Mouse (Mus musculus): ENCODE measurements around the gene Dlg4. TPM values are rescaled to one million over a fixed set of nuclear protein-coding genes. Genes with fewer than 3 reads are reported as not detected.
"Not testable (repeated sequence)": the region's sequence is repeated elsewhere in the genome, so short reads cannot be mapped to it uniquely, and the experiment has no call there.

Gene Dlg4
- total RNA-seq, 2 experiments from 2014 or later, result 6.6 to 8.1 TPM

GRCm38 (mm10) chr11:70016177-70016576, 565 bp upstream of the Dlg4 start:
- intact Hi-C loops (cut with DNase I), result loop anchor here (10.0 kb wide), 1 partner anchor 639 kb away; the partner anchor contains the start of genes Eno3 and Pfn1
- not testable (repeated sequence) for DNase-seq (ENCODE audit: low spot score)

- intact Hi-C loops (cut with DNase I), result loop anchor here (10.0 kb wide), 1 partner anchor 638 kb away; the partner anchor contains the start of genes Eno3 and Pfn1
- DNase-seq (ENCODE audit: low spot score), result no peak
Measured at GRCm38 (mm10) chr11:70017199-70017767, 541 bp downstream of the Dlg4 start.

- intact Hi-C loops (cut with DNase I), result loop anchor here (10.0 kb wide), 1 partner anchor 636 kb away; the partner anchor contains the start of genes Eno3 and Pfn1
- no peak for DNase-seq (ENCODE audit: low spot score)
Measured at GRCm38 (mm10) chr11:70018131-70018990, 1.6 kb downstream of the Dlg4 start.

GRCm38 (mm10) chr11:70019495-70020021, 2.8 kb downstream of the Dlg4 start:
- no peak for DNase-seq (ENCODE audit: low spot score)
- intact Hi-C loops (cut with DNase I), result loop anchor here (10.0 kb wide), 1 partner anchor 635 kb away; the partner anchor contains the start of genes Eno3 and Pfn1

- no peak for DNase-seq (ENCODE audit: low spot score)
- intact Hi-C loops (cut with DNase I), result no loop called here
Measured at GRCm38 (mm10) chr11:70020022-70020631, 3.4 kb downstream of the Dlg4 start.

- DNase-seq (ENCODE audit: low spot score), result peak; percentile 57
- intact Hi-C loops (cut with DNase I), result no loop called here
Measured at GRCm38 (mm10) chr11:70020731-70021263, 4.1 kb downstream of the Dlg4 start.

- DNase-seq (ENCODE audit: low spot score), result peak; percentile 89
- intact Hi-C loops (cut with DNase I), result no loop called here
Measured at GRCm38 (mm10) chr11:70021264-70022132, 4.8 kb downstream of the Dlg4 start.

- no peak for DNase-seq (ENCODE audit: low spot score)
Measured at GRCm38 (mm10) chr11:70023481-70024150, 6.9 kb downstream of the Dlg4 start.

GRCm38 (mm10) chr11:70024151-70024514, 7.4 kb downstream of the Dlg4 start:
- no peak for DNase-seq (ENCODE audit: low spot score)
- intact Hi-C loops (cut with DNase I), result no loop called here

More at GRCm38 (mm10) chr11:70023481-70024150, 6.9 kb downstream of the Dlg4 start:
- intact Hi-C loops (cut with DNase I), result no loop called here

- intact Hi-C loops (cut with DNase I), result no loop called here
Measured at GRCm38 (mm10) chr11:70026689-70027088, 9.9 kb downstream of the Dlg4 start.

GRCm38 (mm10) chr11:70027397-70027796, 10.7 kb downstream of the Dlg4 start:
- peak; percentile 34 for DNase-seq (ENCODE audit: low spot score)
- intact Hi-C loops (cut with DNase I), result no loop called here

More at GRCm38 (mm10) chr11:70026689-70027088, 9.9 kb downstream of the Dlg4 start:
- peak; percentile 58 for DNase-seq (ENCODE audit: low spot score)

GRCm38 (mm10) chr11:70028401-70029129, 11.8 kb downstream of the Dlg4 start:
- peak; percentile 31 for DNase-seq (ENCODE audit: low spot score)
- intact Hi-C loops (cut with DNase I), result no loop called here

GRCm38 (mm10) chr11:70029130-70029801, 12.5 kb downstream of the Dlg4 start:
- DNase-seq (ENCODE audit: low spot score), result peak; percentile 73
- intact Hi-C loops (cut with DNase I), result no loop called here

- intact Hi-C loops (cut with DNase I), result no loop called here
- DNase-seq (ENCODE audit: low spot score), result no peak
Measured at GRCm38 (mm10) chr11:70029829-70030550, 13.2 kb downstream of the Dlg4 start.

- intact Hi-C loops (cut with DNase I), result no loop called here
- no peak for DNase-seq (ENCODE audit: low spot score)
Measured at GRCm38 (mm10) chr11:70030651-70031320, 14.0 kb downstream of the Dlg4 start.

- intact Hi-C loops (cut with DNase I), result no loop called here
- DNase-seq (ENCODE audit: low spot score), result no peak
Measured at GRCm38 (mm10) chr11:70031321-70031670, 14.6 kb downstream of the Dlg4 start.
